Mouse (Mus musculus): ENCODE measurements around the gene Senp8. TPM values are rescaled to one million over a fixed set of nuclear protein-coding genes. Genes with fewer than 3 reads are reported as not detected.
"Not testable (repeated sequence)": the region's sequence is repeated elsewhere in the genome, so short reads cannot be mapped to it uniquely, and the experiment has no call there.

Senp8 gene
- 12.4 and 13.1 TPM in 2 replicates for polyA plus RNA-seq (2015; fragmentation: Nextera tagmentation; extraction: Ambion mirVana)

DNA sequence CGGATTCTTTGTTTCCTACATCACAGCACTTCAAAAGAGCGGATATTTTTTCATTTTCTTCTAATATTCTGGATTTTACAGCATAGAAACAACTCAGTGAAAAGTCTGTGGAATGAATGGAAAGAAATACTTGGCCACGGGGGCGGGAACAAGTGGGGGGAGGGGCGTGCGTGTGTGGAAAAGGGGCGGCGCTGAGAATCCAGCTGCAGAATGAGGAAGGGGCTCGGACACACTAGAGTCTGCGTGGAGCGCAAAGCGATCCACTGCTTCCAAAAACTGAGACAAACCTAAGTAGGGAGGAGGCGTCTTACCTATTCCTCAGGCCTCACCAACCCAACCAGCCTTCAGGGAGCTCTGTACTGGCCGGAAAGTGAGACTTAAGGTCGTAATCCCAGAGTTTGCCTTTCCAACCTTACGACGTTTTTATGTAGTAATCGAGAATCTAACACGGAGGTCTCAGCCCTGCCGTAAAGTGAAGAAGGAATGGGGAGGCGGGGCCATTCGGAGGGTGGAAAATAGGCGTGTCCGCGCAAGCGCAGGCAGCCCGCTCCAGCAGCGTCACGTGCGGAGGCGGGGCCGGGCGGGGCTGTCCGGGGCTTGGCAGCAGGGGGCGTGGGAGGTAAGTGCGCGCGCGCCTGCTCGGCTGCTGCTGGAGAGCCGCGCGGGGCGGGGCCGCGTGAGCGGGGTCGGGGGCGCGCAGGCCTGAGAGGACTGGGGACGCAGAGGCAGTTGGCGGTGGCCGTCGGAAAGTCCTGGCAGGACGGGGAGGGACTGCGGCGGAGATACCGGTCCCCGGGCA lies at the start of gene Senp8, which contains the start of gene Myo9a:
Senp8 (minus strand) TSS at position 444 of the 799 bp plus-strand sequence.
Myo9a (plus strand) TSS at position 630 of the 799 bp plus-strand sequence.
- peaks cover 16% of the 10 kb centered on the region for H3K4me1 ChIP-seq
- ATAC-seq = peak; percentile 94
- H3K27ac ChIP-seq = peak within 1 kb of the TSS; percentile 91
- no peaks in the 10 kb centered on the region for H3K36me3 ChIP-seq (ENCODE audit: poor library complexity, severe bottlenecking)
- H3K27me3 ChIP-seq = no peaks in the 10 kb centered on the region
- peak within 1 kb of the TSS; percentile 75 for H3K4me2 ChIP-seq
- WGBS = under 1% methylated on average over 40 of the region's 59 CpGs
- H3K9me3 ChIP-seq (replicated peaks) = no peaks in the 10 kb centered on the region
- H3K9ac ChIP-seq = peak within 1 kb of the TSS; percentile 92
- H3K4me3 ChIP-seq = peak within 1 kb of the TSS; percentile 90

DNA sequence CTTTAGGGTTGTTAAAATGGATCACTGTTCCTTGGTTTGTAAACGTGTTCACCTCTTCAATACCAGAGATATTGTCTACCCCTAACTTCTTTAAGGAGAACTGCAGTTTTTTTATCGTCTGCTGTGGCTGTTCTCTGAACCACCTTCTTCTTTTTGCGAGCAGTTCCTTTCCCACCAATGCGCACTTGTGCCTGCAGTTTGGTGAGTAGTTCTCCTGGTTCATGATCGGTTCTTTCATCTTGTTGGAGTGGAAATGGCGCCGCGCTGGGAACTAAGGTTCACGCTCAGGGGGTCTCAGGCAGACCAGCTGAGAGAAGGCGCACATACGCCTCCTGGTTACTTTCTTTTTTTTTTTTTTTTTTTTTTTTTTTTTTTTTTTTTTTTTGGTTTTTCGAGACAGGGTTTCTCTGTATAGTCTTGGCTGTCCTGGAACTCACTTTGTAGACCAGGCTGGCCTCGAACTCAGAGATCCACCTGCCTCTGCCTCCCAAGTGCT lies 16.5 kb upstream of the Senp8 start:
- WGBS = 94% methylated on average over 12 of the region's 13 CpGs
- not testable (repeated sequence) for H3K9ac ChIP-seq; H3K4me1 ChIP-seq; H3K36me3 ChIP-seq (ENCODE audit: poor library complexity, severe bottlenecking); H3K4me2 ChIP-seq; ATAC-seq; H3K4me3 ChIP-seq; H3K27ac ChIP-seq; H3K27me3 ChIP-seq; H3K9me3 ChIP-seq (replicated peaks)

DNA sequence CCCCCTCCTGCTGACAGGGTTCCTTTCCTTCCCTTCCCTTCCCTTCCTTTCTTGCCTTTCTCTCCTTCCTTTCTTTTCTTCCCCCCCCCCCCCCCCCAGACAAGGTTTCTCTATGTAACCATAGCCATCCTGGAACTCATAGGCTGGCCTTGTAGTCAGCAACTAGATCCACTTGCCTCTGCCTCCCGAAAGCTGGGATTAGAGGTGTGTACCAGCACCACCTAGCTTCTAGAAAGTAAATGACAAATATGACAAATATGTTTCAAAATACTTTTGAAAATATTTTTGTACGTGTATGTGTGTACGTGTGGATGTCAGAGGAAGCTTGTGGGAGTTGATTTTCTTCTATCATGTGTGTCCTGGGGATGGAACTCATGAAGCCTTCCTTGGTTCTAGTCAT lies 10.0 kb upstream of the Senp8 start:
- no peak overlapping the region for H3K4me3 ChIP-seq
- H3K4me1 ChIP-seq = no peaks in the 10 kb centered on the region
- no peaks in the 10 kb centered on the region for H3K9me3 ChIP-seq (replicated peaks)
- H3K9ac ChIP-seq = no peak overlapping the region
- H3K36me3 ChIP-seq (ENCODE audit: poor library complexity, severe bottlenecking) = no peaks in the 10 kb centered on the region
- 85% methylated on average over 3 of the region's 3 CpGs for WGBS
- H3K4me2 ChIP-seq = no peak overlapping the region
- H3K27ac ChIP-seq = no peak overlapping the region
- no peak for ATAC-seq
- no peaks in the 10 kb centered on the region for H3K27me3 ChIP-seq

DNA sequence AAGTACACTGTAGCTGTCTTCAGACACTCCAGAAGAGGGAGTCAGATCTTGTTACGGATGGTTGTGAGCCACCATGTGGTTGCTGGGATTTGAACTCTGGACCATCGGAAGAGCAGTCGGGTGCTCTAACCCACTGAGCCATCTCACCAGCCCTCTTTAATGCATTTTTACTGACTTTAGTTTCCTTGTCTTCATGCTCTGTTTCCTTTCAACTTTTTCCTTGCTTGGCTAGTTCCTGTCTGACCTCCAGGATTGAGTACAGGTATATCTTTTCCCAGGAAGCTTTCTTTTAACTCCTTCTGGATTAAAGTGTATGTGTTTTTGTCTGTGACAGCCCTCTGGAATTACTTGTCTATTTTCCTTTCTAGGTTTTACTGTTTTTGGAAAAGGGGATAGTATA lies 6.5 kb upstream of the Senp8 start:
- not testable (repeated sequence) for H3K36me3 ChIP-seq (ENCODE audit: poor library complexity, severe bottlenecking); H3K4me3 ChIP-seq; H3K27ac ChIP-seq; H3K9me3 ChIP-seq (replicated peaks); ATAC-seq; H3K27me3 ChIP-seq; H3K4me1 ChIP-seq; H3K4me2 ChIP-seq; H3K9ac ChIP-seq
- WGBS = 92% methylated on average over 3 of the region's 3 CpGs

DNA sequence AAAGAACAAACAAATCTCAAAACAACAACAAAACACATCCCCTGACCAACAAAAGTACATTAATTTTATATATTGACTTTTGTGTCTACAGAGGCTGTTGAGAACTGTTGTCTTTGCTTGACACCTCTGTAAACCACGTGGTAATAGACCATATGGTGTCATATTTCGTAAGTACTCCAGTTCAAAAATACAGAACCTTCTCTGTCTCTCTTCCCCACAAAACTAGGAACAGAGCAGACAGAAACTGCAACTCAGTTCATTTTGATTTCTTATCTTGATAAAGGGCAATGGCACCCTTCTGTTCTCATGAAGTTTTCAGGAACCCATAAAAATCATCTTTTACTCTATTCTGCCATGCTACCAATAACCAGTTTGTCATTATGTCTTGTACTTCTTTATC lies 4.7 kb upstream of the Senp8 start:
- 74% methylated on average over 2 of the region's 2 CpGs for WGBS
- Histone ChIP-seq H3K27me3 (no peaks in the 10 kb centered on the region), H3K27ac (no peak overlapping the region)

GRCm38 (mm10) chr9:59751966-59752365 lies 1.5 kb upstream of the Senp8 start:
- Histone ChIP-seq H3K9ac (peak overlapping the region; percentile 92), H3K4me3 (peak overlapping the region; percentile 90), H3K27ac (no peak overlapping the region), H3K4me1 (peaks cover 16% of the 10 kb centered on the region), H3K27me3 (no peaks in the 10 kb centered on the region), H3K36me3 (ENCODE audit: poor library complexity, severe bottlenecking) (no peaks in the 10 kb centered on the region), H3K9me3 (replicated peaks) (no peaks in the 10 kb centered on the region), H3K4me2 (peak overlapping the region; percentile 75)
- WGBS = 12% methylated on average over 2 of the region's 2 CpGs
- ATAC-seq = no peak

More for the DNA sequence above, 4.7 kb upstream of the Senp8 start:
- no peak overlapping the region for H3K4me2 ChIP-seq
- no peak overlapping the region for H3K4me3 ChIP-seq
- no peak overlapping the region for H3K9ac ChIP-seq
- H3K36me3 ChIP-seq (ENCODE audit: poor library complexity, severe bottlenecking) = no peaks in the 10 kb centered on the region
- H3K9me3 ChIP-seq (replicated peaks) = no peaks in the 10 kb centered on the region
- H3K4me1 ChIP-seq = peaks cover 8% of the 10 kb centered on the region
- ATAC-seq = no peak

DNA sequence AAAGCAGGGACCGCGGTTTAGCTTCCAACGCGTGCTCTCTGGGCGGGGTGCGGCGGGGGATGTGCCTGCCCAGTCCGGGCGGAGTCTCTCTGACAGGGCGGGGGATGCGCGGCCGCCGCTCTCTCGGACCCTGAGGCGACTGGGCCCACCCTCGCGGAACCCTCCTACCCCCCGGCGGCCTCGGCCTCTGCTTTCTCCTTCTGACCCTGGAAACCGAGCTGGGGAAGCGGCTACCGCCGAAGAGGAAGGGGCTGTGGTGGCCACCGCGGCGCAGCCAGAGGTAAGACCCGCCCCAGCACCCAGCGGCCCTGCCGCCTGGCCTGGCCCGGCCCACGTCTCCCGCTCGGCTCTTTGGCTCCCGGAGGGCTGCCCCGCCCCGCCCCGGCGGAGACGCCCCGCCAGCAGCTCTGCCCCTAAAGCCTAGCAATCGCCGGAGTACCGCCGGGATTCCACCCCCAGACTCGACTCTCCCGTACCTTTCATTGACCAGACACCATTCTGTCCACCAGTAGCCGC lies 614 bp upstream of the Senp8 start:
- Histone ChIP-seq H3K4me2 (peak overlapping the region; percentile 75), H3K9ac (peak overlapping the region; percentile 92), H3K27me3 (no peaks in the 10 kb centered on the region), H3K4me3 (peak overlapping the region; percentile 90), H3K9me3 (replicated peaks) (no peaks in the 10 kb centered on the region), H3K27ac (peak overlapping the region; percentile 91), H3K36me3 (ENCODE audit: poor library complexity, severe bottlenecking) (no peaks in the 10 kb centered on the region), H3K4me1 (peaks cover 16% of the 10 kb centered on the region)
- peak; percentile 92 for ATAC-seq
- 0% methylated on average over 36 of the region's 49 CpGs for WGBS

DNA sequence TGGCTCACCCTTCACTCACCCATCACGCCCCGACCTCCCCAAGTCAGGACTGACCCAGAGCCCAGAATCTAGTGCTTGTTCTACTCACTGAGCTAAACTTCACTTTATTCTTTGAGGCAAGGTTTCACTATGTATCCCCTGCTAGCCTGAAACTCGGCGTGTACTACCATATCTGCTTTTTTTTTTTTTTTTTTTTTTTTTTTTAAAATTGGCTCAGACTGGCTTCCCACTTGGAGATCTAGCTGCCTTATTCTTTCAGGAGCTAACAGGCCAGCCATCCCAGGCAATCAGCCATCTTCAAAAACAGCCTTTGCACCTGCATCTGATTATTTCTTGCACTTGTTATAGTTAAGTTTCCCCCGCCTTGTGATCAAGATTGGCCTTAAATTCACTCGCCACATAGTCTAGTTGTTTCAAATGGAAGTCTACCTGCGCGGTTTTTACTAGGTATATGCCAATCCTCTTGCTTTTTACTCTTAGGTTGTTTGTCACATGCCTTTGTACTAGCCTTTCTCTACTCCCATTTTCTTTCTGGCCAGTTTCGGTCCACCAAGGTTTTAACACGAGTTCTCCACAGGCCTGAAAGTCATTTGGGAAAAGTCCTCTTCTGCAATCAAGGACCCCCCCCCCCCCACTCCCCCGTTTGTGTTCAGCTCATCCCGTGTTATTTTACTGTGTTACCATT lies 787 bp downstream of the Senp8 start:
- no peak for ATAC-seq
- H3K9me3 ChIP-seq (replicated peaks) = no peaks in the 10 kb centered on the region
- H3K4me2 ChIP-seq = peak overlapping the region; percentile 71
- no peaks in the 10 kb centered on the region for H3K27me3 ChIP-seq
- H3K36me3 ChIP-seq (ENCODE audit: poor library complexity, severe bottlenecking) = no peaks in the 10 kb centered on the region
- peak overlapping the region; percentile 73; the same call in 1 of the 2 replicates for H3K27ac ChIP-seq
- H3K4me3 ChIP-seq = peak overlapping the region; percentile 90
- H3K4me1 ChIP-seq = peaks cover 16% of the 10 kb centered on the region
- 30% methylated on average over 12 of the region's 12 CpGs for WGBS
- H3K9ac ChIP-seq = peak overlapping the region; percentile 74

- no peak overlapping the region for H3K4me3 ChIP-seq
- no peaks in the 10 kb centered on the region for H3K9me3 ChIP-seq (replicated peaks)
- no peak overlapping the region for H3K27ac ChIP-seq
- H3K27me3 ChIP-seq = no peaks in the 10 kb centered on the region
- no peak overlapping the region for H3K4me2 ChIP-seq
- ATAC-seq = no peak
- peaks cover 16% of the 10 kb centered on the region for H3K4me1 ChIP-seq
- H3K36me3 ChIP-seq (ENCODE audit: poor library complexity, severe bottlenecking) = no peaks in the 10 kb centered on the region
- WGBS = 92% methylated on average over 11 of the region's 11 CpGs
- no peak overlapping the region for H3K9ac ChIP-seq
Observed at GRCm38 (mm10) chr9:59748969-59749368, 1.5 kb downstream of the Senp8 start.

- no peak for ATAC-seq
- Histone ChIP-seq H3K4me2 (no peak overlapping the region), H3K27ac (no peak overlapping the region), H3K9ac (no peak overlapping the region), H3K4me3 (no peak overlapping the region), H3K36me3 (ENCODE audit: poor library complexity, severe bottlenecking) (no peaks in the 10 kb centered on the region), H3K4me1 (peaks cover 15% of the 10 kb centered on the region), H3K27me3 (no peaks in the 10 kb centered on the region), H3K9me3 (replicated peaks) (no peaks in the 10 kb centered on the region)
- 95% methylated on average over 2 of the region's 2 CpGs for WGBS
Observed at GRCm38 (mm10) chr9:59748387-59748786, 2.1 kb downstream of the Senp8 start.

- H3K9ac ChIP-seq = no peak overlapping the region
- no peak overlapping the region for H3K4me2 ChIP-seq
- no peak for ATAC-seq
- no peaks in the 10 kb centered on the region for H3K27me3 ChIP-seq
- WGBS = 95% methylated on average over 3 of the region's 3 CpGs
- H3K9me3 ChIP-seq (replicated peaks) = no peaks in the 10 kb centered on the region
- no peak overlapping the region for H3K27ac ChIP-seq
- H3K4me3 ChIP-seq = no peak overlapping the region
- H3K4me1 ChIP-seq = no peaks in the 10 kb centered on the region
- H3K36me3 ChIP-seq (ENCODE audit: poor library complexity, severe bottlenecking) = no peaks in the 10 kb centered on the region
Observed at GRCm38 (mm10) chr9:59743903-59744302, 6.6 kb downstream of the Senp8 start.

DNA sequence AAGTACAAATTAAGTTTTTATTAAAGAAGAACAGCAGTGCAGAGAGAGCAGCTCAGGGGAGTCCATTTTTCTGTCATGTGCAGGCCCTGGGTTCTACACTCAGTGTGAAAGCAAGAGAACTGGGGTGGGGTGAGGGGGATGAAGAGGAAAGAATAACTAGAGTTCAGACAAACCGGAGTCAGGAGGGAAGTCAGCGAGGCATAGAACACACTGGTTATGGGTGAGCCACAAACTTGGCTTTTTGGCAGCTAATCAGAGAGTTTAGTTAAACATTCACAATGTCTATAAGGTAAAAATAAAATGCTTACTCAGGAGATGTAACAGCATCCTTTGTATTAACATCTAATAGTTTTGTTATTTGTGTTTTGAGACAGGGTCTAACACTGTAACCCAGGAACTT lies 9.9 kb downstream of the Senp8 start:
- H3K36me3 ChIP-seq (ENCODE audit: poor library complexity, severe bottlenecking) = peaks cover 14% of the 10 kb centered on the region
- 0 out of 2 replicates have a peak, but pooled peaks cover 3% of the 10 kb centered on the region for H3K4me1 ChIP-seq
- H3K27ac ChIP-seq = no peak overlapping the region
- no peak overlapping the region for H3K4me2 ChIP-seq
- ATAC-seq = no peak
- H3K27me3 ChIP-seq = no peaks in the 10 kb centered on the region
- H3K9ac ChIP-seq = no peak overlapping the region
- H3K9me3 ChIP-seq (replicated peaks) = no peaks in the 10 kb centered on the region
- no peak overlapping the region for H3K4me3 ChIP-seq
- 93% methylated on average over 2 of the region's 2 CpGs for WGBS

All from forebrain, embryonic 13.5 days (tissue).